Mouse (Mus musculus) MEL (cell line): ENCODE results near the gene Pacsin2. TPM values are rescaled to one million over a fixed set of nuclear protein-coding genes. Genes with fewer than 3 reads are reported as not detected.
A peak's percentile ranks its signal among the peaks of the same experiment; 100 is the strongest.

Experiments used
- DNase-seq: peaks from one replicate; pipeline ENCODE4 v3.0.0; 2011; ENCODE audit warnings: low read depth, low spot score
- H3K27ac ChIP-seq: 2 replicates; pipeline ENCODE4 v1.5.1; 2012; ENCODE audit warnings: low read depth, mild to moderate bottlenecking, control low read depth, low read length, moderate library complexity; ENCODE audit not compliant: control insufficient read depth
- H3K27me3 ChIP-seq, 2 experiments: fragments of 150-350 bp in 1 of 2; sonication (generic) in 1 of 2; 2 replicates each; pipeline ENCODE4 v1.6.1; 2012; ENCODE audit warnings: low read length in 2 of 2, mild to moderate bottlenecking in 2 of 2, improper control_type of control experiment in 1 of 2, moderate library complexity in 1 of 2; ENCODE audit not compliant: insufficient read depth in 2 of 2, control insufficient read depth in 1 of 2
- H3K36me3 ChIP-seq, 2 experiments: 2 replicates each; pipeline ENCODE4 v1.6.1; 2012 to 2014; ENCODE audit warnings: low read length in 2 of 2, improper control_type of control experiment in 1 of 2, inconsistent platforms in 1 of 2, mild to moderate bottlenecking in 1 of 2; ENCODE audit not compliant: insufficient read depth in 2 of 2, control insufficient read depth in 1 of 2
- H3K4me1 ChIP-seq, 2 experiments: fragments of 150-350 bp in 1 of 2; sonication (generic) in 1 of 2; 2 replicates each; pipeline ENCODE4 v1.6.1; 2012; ENCODE audit warnings: low read length in 2 of 2, improper control_type of control experiment in 1 of 2, mild to moderate bottlenecking in 1 of 2; ENCODE audit not compliant: insufficient read depth in 2 of 2, control insufficient read depth in 1 of 2
- H3K4me3 ChIP-seq, 2 experiments: fragments of 150-350 bp in 1 of 2; sonication (generic) in 1 of 2; 2 replicates each; pipeline ENCODE4 v1.5.1; 2012; ENCODE audit warnings: low read depth in 2 of 2, low read length in 2 of 2, mild to moderate bottlenecking in 2 of 2, moderate library complexity in 2 of 2, control low read depth in 1 of 2, improper control_type of control experiment in 1 of 2; ENCODE audit not compliant: control insufficient read depth in 1 of 2, insufficient read depth in 1 of 2
- H3K79me2 ChIP-seq: 2 replicates; pipeline ENCODE4 v1.6.1; 2012; ENCODE audit warnings: mild to moderate bottlenecking, low read length, moderate library complexity; ENCODE audit not compliant: control insufficient read depth, poor library complexity, insufficient read depth
- H3K9ac ChIP-seq: 2 replicates; pipeline ENCODE4 v1.6.1; 2012; ENCODE audit warnings: low read depth, mild to moderate bottlenecking, control low read depth, low read length, moderate library complexity; ENCODE audit not compliant: control insufficient read depth, poor library complexity, severe bottlenecking
- H3K9me3 ChIP-seq: fragments of 150-350 bp; sonication (generic); replicated peaks from 2 replicates; pipeline ENCODE4 v1.6.1; 2012; ENCODE audit warnings: mild to moderate bottlenecking, low read length, improper control_type of control experiment, moderate library complexity; ENCODE audit not compliant: insufficient read depth
- CHD1 ChIP-seq: IDR thresholded peaks from 2 replicates; pipeline ENCODE4 v1.6.1; 2012; ENCODE audit warnings: low read depth, mild to moderate bottlenecking, inconsistent platforms, low read length, improper control_type of control experiment
- CHD2 ChIP-seq: IDR thresholded peaks from 2 replicates; pipeline ENCODE4 v1.6.1; 2011; ENCODE audit warnings: low read length, improper control_type of control experiment
- CTCF ChIP-seq, 3 experiments: IDR thresholded peaks in 2 of 3; conservative IDR thresholded peaks in 1 of 3; 2 replicates each; pipeline ENCODE4 v1.5.1; 2011 to 2012; ENCODE audit warnings: low read length in 3 of 3, low read depth in 2 of 3, mild to moderate bottlenecking in 2 of 3, improper control_type of control experiment in 1 of 3, inconsistent platforms in 1 of 3, mixed read lengths in 1 of 3, moderate library complexity in 1 of 3; ENCODE audit not compliant: control insufficient read depth in 1 of 3, insufficient read depth in 1 of 3, poor library complexity in 1 of 3, severe bottlenecking in 1 of 3
- EP300 ChIP-seq, 2 experiments: IDR thresholded peaks; 2 replicates each; pipeline ENCODE4 v1.6.1; 2011; ENCODE audit warnings: improper control_type of control experiment in 2 of 2, low read length in 2 of 2, low read depth in 1 of 2, mild to moderate bottlenecking in 1 of 2
- GATA1 ChIP-seq: IDR thresholded peaks from 2 replicates; pipeline ENCODE4 v1.6.1; 2011; ENCODE audit warnings: low read depth, low read length, improper control_type of control experiment
- JUND ChIP-seq: IDR thresholded peaks from 2 replicates; pipeline ENCODE4 v1.6.1; 2011; ENCODE audit warnings: low read depth, mild to moderate bottlenecking, improper control_type of control experiment, low read length
- KAT2A ChIP-seq: conservative IDR thresholded peaks from 2 replicates; pipeline ENCODE4 v1.6.1; 2012; ENCODE audit warnings: low read depth, low read length, improper control_type of control experiment, inconsistent platforms
- MAX ChIP-seq: IDR thresholded peaks from 2 replicates; pipeline ENCODE4 v1.6.1; 2011; ENCODE audit warnings: low read length, improper control_type of control experiment
- MEF2A ChIP-seq: IDR thresholded peaks from 2 replicates; pipeline ENCODE4 v1.6.1; 2014; ENCODE audit warnings: low read depth, mild to moderate bottlenecking, inconsistent platforms, low read length, improper control_type of control experiment; ENCODE audit not compliant: poor library complexity, insufficient replicate concordance, severe bottlenecking; ENCODE audit errors: extremely low read depth
- NELFE ChIP-seq: IDR thresholded peaks from 2 replicates; pipeline ENCODE4 v1.6.1; 2011; ENCODE audit warnings: low read depth, low read length, improper control_type of control experiment
- NRF1 ChIP-seq: IDR thresholded peaks from 2 replicates; pipeline ENCODE4 v1.6.1; 2014; ENCODE audit warnings: low read depth, mild to moderate bottlenecking, inconsistent platforms, low read length, improper control_type of control experiment, moderate library complexity; ENCODE audit not compliant: poor library complexity, insufficient read depth, severe bottlenecking
- POLR2AphosphoS2 ChIP-seq: IDR thresholded peaks from 2 replicates; pipeline ENCODE4 v1.6.1; 2011; ENCODE audit warnings: low read length, improper control_type of control experiment
- SMC3 ChIP-seq: IDR thresholded peaks from 2 replicates; pipeline ENCODE4 v1.6.1; 2011; ENCODE audit warnings: low read depth, low read length, improper control_type of control experiment
- TAL1 ChIP-seq: IDR thresholded peaks from 2 replicates; pipeline ENCODE4 v1.6.1; 2012; ENCODE audit warnings: mild to moderate bottlenecking, inconsistent platforms, low read length, moderate library complexity, mixed read lengths
- TBP ChIP-seq: IDR thresholded peaks from 2 replicates; pipeline ENCODE4 v1.8.0; 2011; ENCODE audit warnings: low read depth, low read length, improper control_type of control experiment
- UBTF ChIP-seq: IDR thresholded peaks from 2 replicates; pipeline ENCODE4 v1.6.1; 2012; ENCODE audit warnings: low read depth, mild to moderate bottlenecking, inconsistent platforms, low read length, improper control_type of control experiment, moderate library complexity, borderline replicate concordance; ENCODE audit not compliant: insufficient read depth
- USF2 ChIP-seq, 2 experiments: IDR thresholded peaks; 2 replicates each; pipeline ENCODE4 v1.6.1; 2011 to 2012; ENCODE audit warnings: improper control_type of control experiment in 2 of 2, low read length in 2 of 2, borderline replicate concordance in 1 of 2, inconsistent platforms in 1 of 2, low read depth in 1 of 2, mild to moderate bottlenecking in 1 of 2; ENCODE audit not compliant: insufficient read depth in 1 of 2
- ZC3H11A ChIP-seq: IDR thresholded peaks from 2 replicates; pipeline ENCODE4 v1.6.1; 2012; ENCODE audit warnings: low read depth, mild to moderate bottlenecking, inconsistent platforms, low read length, improper control_type of control experiment
- ZKSCAN1 ChIP-seq: IDR thresholded peaks from 2 replicates; pipeline ENCODE4 v1.6.1; 2012; ENCODE audit warnings: low read depth, mild to moderate bottlenecking, inconsistent platforms, low read length, improper control_type of control experiment, moderate library complexity
- ZNF384 ChIP-seq: IDR thresholded peaks from 2 replicates; pipeline ENCODE4 v1.6.1; 2012; ENCODE audit warnings: low read depth, mild to moderate bottlenecking, inconsistent platforms, low read length, improper control_type of control experiment
- polyA plus RNA-seq, 2 experiments: library from polyadenylated mRNA; stranded (reverse) in 1 of 2; unstranded in 1 of 2; fragments of >175 nt in 1 of 2; fragments of >200 nt in 1 of 2; gene quantifications; 2 replicates each; pipeline versions ENCODE4 v1.2.1 to v1.2.4; 2012; ENCODE audit warnings: low replicate concordance in 2 of 2, low read depth in 1 of 2; ENCODE audit not compliant: insufficient read length in 2 of 2, insufficient read depth in 1 of 2, missing spikeins in 1 of 2
- total RNA-seq: library from RNA; depleted of rRNA; stranded (reverse); fragments of 300-350 nt; gene quantifications from 2 replicates; pipeline ENCODE4 v1.2.3, GENCODE M21; 2012

Gene Pacsin2
- total and polyA plus RNA-seq, 3 experiments = 58.7 to 425 (median 103) TPM

GRCm38 (mm10) chr15:83415391-83415790 lies 49.0 kb downstream of the Pacsin2 start:
- H3K27me3 ChIP-seq = no peaks in the 10 kb centered on the region
- peaks cover 0 to 15% of the 10 kb centered on the region in 2 experiments; a peak in 3 of 4 replicates for H3K36me3 ChIP-seq
- H3K4me3 ChIP-seq = no peak overlapping the region
- no peak overlapping the region for H3K9ac ChIP-seq
- TF ChIP-seq NELFE (no peak), EP300 (IDR thresholded peaks at IDR 0.05; ENCODE audit: low read depth in 1 of 2, low read length in 2 of 2) (no peak), GATA1 (no peak), ZNF384 (no peak)
- no peaks in the 10 kb centered on the region for H3K9me3 ChIP-seq
- no peak for DNase-seq
- peaks cover 15 to 19% of the 10 kb centered on the region in 2 experiments for H3K4me1 ChIP-seq
- H3K27ac ChIP-seq = no peak overlapping the region
- peaks cover 35% of the 10 kb centered on the region for H3K79me2 ChIP-seq

GRCm38 (mm10) chr15:83411616-83412015 lies 52.8 kb downstream of the Pacsin2 start:
- H3K27me3 ChIP-seq = no peaks in the 10 kb centered on the region
- H3K36me3 ChIP-seq = no peaks in the 10 kb centered on the region; a peak in 1 of 4 replicates
- no peak overlapping the region for H3K27ac ChIP-seq
- H3K9me3 ChIP-seq = no peaks in the 10 kb centered on the region
- peaks cover 18% of the 10 kb centered on the region for H3K79me2 ChIP-seq
- no peak for DNase-seq
- H3K4me1 ChIP-seq = no peaks in the 10 kb centered on the region
- TF ChIP-seq SMC3 (no peak), MEF2A (no peak)
- H3K4me3 ChIP-seq = no peak overlapping the region
- H3K9ac ChIP-seq = no peak overlapping the region

DNA sequence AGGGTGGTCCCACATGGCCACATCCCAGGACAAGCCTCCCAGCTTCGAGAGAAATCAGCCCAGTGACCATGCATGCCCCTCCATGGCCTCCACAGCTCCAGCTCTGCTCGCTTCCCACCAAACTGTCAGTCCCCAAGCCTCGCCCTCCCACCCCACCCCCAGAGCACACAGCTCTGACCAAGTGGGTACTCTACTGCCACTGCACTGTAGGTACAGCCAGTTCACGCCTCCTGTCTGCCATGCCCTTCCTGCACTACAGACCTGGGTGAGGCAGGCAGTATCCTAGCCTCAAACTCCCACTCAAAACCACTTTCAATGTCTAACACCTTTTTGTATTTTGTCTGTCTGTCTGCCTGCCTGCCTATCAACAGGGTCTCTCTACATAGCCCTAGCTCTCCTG lies 53.7 kb downstream of the Pacsin2 start:
- no peak for TF ChIP-seq MAX
- no peak for TF ChIP-seq USF2 (IDR thresholded peaks at IDR 0.05; ENCODE audit: borderline replicate concordance in 1 of 2, insufficient read depth in 1 of 2, low read depth in 1 of 2, low read length in 2 of 2)
- no peak for TF ChIP-seq POLR2AphosphoS2
- H3K79me2 ChIP-seq = peaks cover 18% of the 10 kb centered on the region
- no peaks in the 10 kb centered on the region; a peak in 1 of 4 replicates for H3K36me3 ChIP-seq
- no peak overlapping the region for H3K4me3 ChIP-seq
- no peaks in the 10 kb centered on the region for H3K27me3 ChIP-seq
- no peak for DNase-seq
- no peak overlapping the region for H3K9ac ChIP-seq
- no peak overlapping the region for H3K27ac ChIP-seq
- no peaks in the 10 kb centered on the region for H3K4me1 ChIP-seq
- H3K9me3 ChIP-seq = no peaks in the 10 kb centered on the region

- peak; percentile 36 for DNase-seq
- no peak overlapping the region for H3K9ac ChIP-seq
- H3K4me1 ChIP-seq = no peaks in the 10 kb centered on the region
- no peaks in the 10 kb centered on the region; a peak in 1 of 4 replicates for H3K36me3 ChIP-seq
- H3K79me2 ChIP-seq = peaks cover 17% of the 10 kb centered on the region
- H3K27me3 ChIP-seq = no peaks in the 10 kb centered on the region
- H3K4me3 ChIP-seq = no peak overlapping the region
- no peak overlapping the region for H3K27ac ChIP-seq
- no peaks in the 10 kb centered on the region for H3K9me3 ChIP-seq
- no peak for TF ChIP-seq ZC3H11A
- no peak for TF ChIP-seq KAT2A
- no peak for TF ChIP-seq POLR2AphosphoS2
- TF ChIP-seq CHD2 = no peak
- no peak for TF ChIP-seq ZKSCAN1
- no peak for TF ChIP-seq TAL1
- no peak for TF ChIP-seq CHD1
- no peak for TF ChIP-seq NRF1
- no peak for TF ChIP-seq SMC3
- TF ChIP-seq JUND = no peak
- no peak for TF ChIP-seq USF2 (IDR thresholded peaks at IDR 0.05; ENCODE audit: borderline replicate concordance in 1 of 2, insufficient read depth in 1 of 2, low read depth in 1 of 2, low read length in 2 of 2)
- TF ChIP-seq CTCF (IDR thresholded peaks at IDR 0.05 in 2 of 3, conservative IDR thresholded peaks at IDR 0.05 in 1 of 3; ENCODE audit: control insufficient read depth in 1 of 3, insufficient read depth in 1 of 3, low read depth in 2 of 3, low read length in 3 of 3, poor library complexity in 1 of 3, severe bottlenecking in 1 of 3) = no peak
- TF ChIP-seq GATA1 = no peak
- no peak for TF ChIP-seq TBP
- TF ChIP-seq UBTF = no peak
Observed at GRCm38 (mm10) chr15:83410270-83410669, 54.1 kb downstream of the Pacsin2 start.
